Mouse (Mus musculus) CH12.LX (cell line): Measurements from ENCODE around the gene Nelfb.

Experiments
- CTCF ChIP-seq, 2 experiments: IDR thresholded peaks in 1 of 2; conservative IDR thresholded peaks in 1 of 2; 2 replicates each; pipeline ENCODE4 v1.5.1; 2011 to 2012; ENCODE audit warnings: low read depth in 2 of 2, low read length in 2 of 2, improper control_type of control experiment in 1 of 2, inconsistent platforms in 1 of 2, mild to moderate bottlenecking in 1 of 2, moderate library complexity in 1 of 2
- EP300 ChIP-seq: IDR thresholded peaks from 2 replicates; pipeline ENCODE4 v1.6.1; 2011; ENCODE audit warnings: low read length, improper control_type of control experiment
- JUN ChIP-seq: IDR thresholded peaks from 2 replicates; pipeline ENCODE4 v1.6.1; 2011; ENCODE audit warnings: low read depth, mild to moderate bottlenecking, low read length, improper control_type of control experiment, moderate library complexity; ENCODE audit not compliant: insufficient read depth
- POLR2A ChIP-seq: IDR thresholded peaks from 2 replicates; pipeline ENCODE4 v1.6.1; 2011; ENCODE audit warnings: low read depth, mild to moderate bottlenecking, improper control_type of control experiment, low read length
- SMC3 ChIP-seq: IDR thresholded peaks from 2 replicates; pipeline ENCODE4 v1.6.1; 2011; ENCODE audit warnings: low read depth, low read length, improper control_type of control experiment
- UBTF ChIP-seq: IDR thresholded peaks from 2 replicates; pipeline ENCODE4 v1.6.1; 2012; ENCODE audit warnings: low read depth, mild to moderate bottlenecking, inconsistent platforms, low read length, improper control_type of control experiment, moderate library complexity
- USF1 ChIP-seq: IDR thresholded peaks from 2 replicates; pipeline ENCODE4 v1.6.1; 2014; ENCODE audit warnings: low read depth, mild to moderate bottlenecking, inconsistent platforms, low read length, improper control_type of control experiment
- ZKSCAN1 ChIP-seq: IDR thresholded peaks from 2 replicates; pipeline ENCODE4 v1.6.1; 2012; ENCODE audit warnings: low read depth, inconsistent platforms, low read length, improper control_type of control experiment, borderline replicate concordance

GRCm38 (mm10) chr2:25196172-25196954, 14.9 kb downstream of the Nelfb start, which contains the start of gene Tor4a:
- no peak for TF ChIP-seq USF1
- TF ChIP-seq POLR2A, result peak; percentile 75
- no peak for TF ChIP-seq UBTF
- no peak; the same call in none of the 2 replicates for TF ChIP-seq EP300
- no peak for TF ChIP-seq CTCF (conservative IDR thresholded peaks at IDR 0.05 in 1 of 2, IDR thresholded peaks at IDR 0.05 in 1 of 2; ENCODE audit: low read depth in 2 of 2, low read length in 2 of 2)
- no peak for TF ChIP-seq SMC3
- no peak for TF ChIP-seq JUN
- no peak for TF ChIP-seq ZKSCAN1
